Mouse (Mus musculus) midbrain, postnatal 0 days (tissue): ENCODE data around the gene Noxo1. TPM values are rescaled to one million over a fixed set of nuclear protein-coding genes. Genes with fewer than 3 reads are reported as not detected.

Experiments
- ATAC-seq: fragments of 200-750 bp; cut with Nextera tagmentation; 2 replicates; pipeline ENCODE4 v1.8.0; 2017; ENCODE audit warnings: moderate number of reproducible peaks, mild to moderate bottlenecking, moderate TSS enrichment, moderate library complexity; ENCODE audit not compliant: low FRiP score
- DNase-seq: peaks from one replicate; pipeline ENCODE4 v3.0.0-alpha.2; 2015; ENCODE audit warnings: low spot score
- H3K27ac ChIP-seq: fragments of 300-500 bp; sonication (generic); 2 replicates; pipeline ENCODE4 v1.5.1; 2014; ENCODE audit warnings: low read depth, mild to moderate bottlenecking, low read length, mixed read lengths
- H3K27me3 ChIP-seq: fragments of 300-500 bp; sonication (generic); 2 replicates; pipeline ENCODE4 v1.6.1; 2014; ENCODE audit warnings: low read length, control low read depth, mixed read lengths; ENCODE audit not compliant: insufficient read depth
- H3K36me3 ChIP-seq: fragments of 300-500 bp; sonication (generic); 2 replicates; pipeline ENCODE4 v1.6.1; 2014; ENCODE audit warnings: low read length, control low read depth, mixed read lengths; ENCODE audit not compliant: insufficient read depth
- H3K4me1 ChIP-seq: fragments of 300-500 bp; sonication (generic); 2 replicates; pipeline ENCODE4 v1.6.1; 2014; ENCODE audit warnings: mild to moderate bottlenecking, control low read depth, antibody characterized with exemption, low read length, mixed read lengths; ENCODE audit not compliant: insufficient read depth
- H3K4me2 ChIP-seq: fragments of 300-500 bp; sonication (generic); 2 replicates; pipeline ENCODE4 v1.6.1; 2014; ENCODE audit warnings: low read depth, mild to moderate bottlenecking, low read length, mixed read lengths; ENCODE audit not compliant: poor library complexity, severe bottlenecking
- H3K4me3 ChIP-seq: fragments of 300-500 bp; sonication (generic); 2 replicates; pipeline ENCODE4 v1.5.1; 2014; ENCODE audit warnings: low read depth, mild to moderate bottlenecking, low read length, moderate library complexity
- H3K9ac ChIP-seq: fragments of 300-500 bp; sonication (generic); replicated peaks from 2 replicates; pipeline ENCODE4 v1.6.1; 2014; ENCODE audit warnings: mild to moderate bottlenecking, low read length, moderate library complexity, mixed read lengths; ENCODE audit not compliant: poor library complexity, severe bottlenecking
- H3K9me3 ChIP-seq: fragments of 300-500 bp; sonication (generic); 2 replicates; pipeline ENCODE4 v1.6.1; 2016; ENCODE audit warnings: low read length, control low read depth
- CTCF ChIP-seq: IDR thresholded peaks from 2 replicates; pipeline ENCODE4 v1.5.1; 2016; ENCODE audit warnings: antibody characterized with exemption, mild to moderate bottlenecking
- WGBS: fragments of 180-500 bp; shearing (Covaris S2); extraction: QIAGEN DNeasy Blood & Tissue Kit; methylation state at CpG from one replicate; pipeline ENCODE4 v1.1.7; 2014; 5-methylcytosine and 5-hydroxymethylcytosine counted together
- polyA plus RNA-seq: library from polyadenylated mRNA; unstranded; fragments of >200 nt; fragmentation: Nextera tagmentation; extraction: Ambion mirVana; gene quantifications from 2 replicates; pipeline ENCODE4 v1.2.1, GENCODE M21; 2015
- total RNA-seq: library from RNA; depleted of rRNA; stranded (reverse); fragments of >200 nt; gene quantifications from 2 replicates; pipeline ENCODE4 v1.2.3, GENCODE M21; 2014

Gene Noxo1
- total and polyA plus RNA-seq, 2 experiments from 2014 or later: 1.9 to 11.1 TPM

DNA sequence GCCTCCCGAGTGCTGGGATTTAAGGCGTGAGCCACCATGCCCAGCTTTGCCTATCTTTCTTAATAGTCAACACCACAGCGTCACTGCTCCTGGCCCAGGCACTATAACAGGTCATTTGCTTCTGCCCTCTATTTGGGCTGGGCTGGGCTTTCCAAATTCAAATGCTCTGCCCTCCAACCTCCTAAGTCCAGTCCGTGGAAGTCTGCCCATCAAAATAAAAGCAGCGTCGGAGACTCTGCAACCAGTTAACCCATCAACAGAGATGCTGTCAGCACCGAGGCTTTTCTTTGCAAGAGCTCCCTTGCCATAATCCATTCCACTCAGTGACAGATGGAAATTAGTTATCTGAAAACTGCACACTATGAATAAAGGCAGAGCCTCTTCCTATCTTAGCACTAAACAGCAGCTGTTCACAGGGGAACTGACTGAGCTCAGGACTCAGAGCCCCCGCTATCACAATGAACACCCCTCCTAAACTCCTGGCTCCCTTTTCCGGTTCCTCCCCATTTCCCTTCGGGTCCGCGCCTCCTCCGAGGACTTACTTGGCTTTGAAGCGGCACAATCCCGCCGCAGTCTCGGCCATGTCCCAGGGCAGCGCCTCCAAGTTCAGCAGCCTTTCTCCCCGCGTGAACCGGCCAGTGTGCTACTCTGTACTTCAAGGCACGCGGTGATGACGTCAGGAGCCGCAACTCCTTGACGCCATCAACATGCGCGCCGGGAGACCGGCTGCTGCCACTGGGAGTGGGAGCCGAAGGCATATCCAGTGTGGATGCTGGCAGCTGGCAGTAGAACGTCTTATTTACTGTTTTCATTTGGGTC lies 11.2 kb downstream of the Noxo1 start, which contains the start of gene Tbl3:
TSS of gene Tbl3 (minus strand) at position 679 of the 819 bp plus-strand sequence.
- TF ChIP-seq CTCF: no peak; the same call in 1 of the 2 replicates
- Histone ChIP-seq H3K9ac (peak within 1 kb of the TSS; percentile 68), H3K4me3 (peak within 1 kb of the TSS; percentile 72), H3K27ac (peak within 1 kb of the TSS; percentile 77), H3K36me3 (peaks cover 24% of the 10 kb centered on the region), H3K4me1 (no peaks in the 10 kb centered on the region), H3K4me2 (peak within 1 kb of the TSS; percentile 66), H3K9me3 (no peaks in the 10 kb centered on the region), H3K27me3 (no peaks in the 10 kb centered on the region)
- DNase-seq: peak; percentile 97
- peak; percentile 89 for ATAC-seq
- 3% methylated on average over 32 of the region's 32 CpGs for WGBS

GRCm38 (mm10) chr17:24707801-24708425 lies 11.9 kb downstream of the Noxo1 start:
- peak overlapping the region; percentile 68; the same call in 1 of the 2 replicates for H3K9ac ChIP-seq
- no peaks in the 10 kb centered on the region for H3K4me1 ChIP-seq
- no peaks in the 10 kb centered on the region for H3K9me3 ChIP-seq
- peak; percentile 59; the same call in 1 of the 2 replicates for ATAC-seq
- H3K4me2 ChIP-seq: peak overlapping the region; percentile 66
- WGBS: 5% methylated on average over 24 of the region's 24 CpGs
- no peak for TF ChIP-seq CTCF
- DNase-seq: no peak
- peak overlapping the region; percentile 72 for H3K4me3 ChIP-seq
- peak overlapping the region; percentile 77; the same call in 1 of the 2 replicates for H3K27ac ChIP-seq
- H3K36me3 ChIP-seq: peaks cover 19% of the 10 kb centered on the region
- no peaks in the 10 kb centered on the region for H3K27me3 ChIP-seq

- peak; percentile 66 for TF ChIP-seq CTCF
- no peak overlapping the region for H3K4me2 ChIP-seq
- H3K27me3 ChIP-seq: no peaks in the 10 kb centered on the region
- no peak overlapping the region for H3K27ac ChIP-seq
- no peaks in the 10 kb centered on the region for H3K9me3 ChIP-seq
- H3K4me3 ChIP-seq: no peak overlapping the region
- WGBS: 30% methylated on average over 2 of the region's 2 CpGs
- H3K9ac ChIP-seq: no peak overlapping the region
- H3K4me1 ChIP-seq: no peaks in the 10 kb centered on the region
- DNase-seq (no peak), ATAC-seq (no peak)
- peaks cover 17% of the 10 kb centered on the region for H3K36me3 ChIP-seq
These were observed 12.6 kb downstream of the Noxo1 start for GRCm38 (mm10) chr17:24708646-24709045.

- no peak for ATAC-seq
- no peaks in the 10 kb centered on the region for H3K9me3 ChIP-seq
- H3K4me3 ChIP-seq: no peak overlapping the region
- 19% methylated on average over 6 of the region's 6 CpGs for WGBS
- no peak overlapping the region for H3K9ac ChIP-seq
- H3K4me1 ChIP-seq: no peaks in the 10 kb centered on the region; the same call in 1 of the 2 replicates
- no peaks in the 10 kb centered on the region for H3K27me3 ChIP-seq
- TF ChIP-seq CTCF: no peak
- H3K36me3 ChIP-seq: peaks cover 3% of the 10 kb centered on the region; the same call in 1 of the 2 replicates
- H3K27ac ChIP-seq: no peak overlapping the region
- DNase-seq: no peak
- no peak overlapping the region for H3K4me2 ChIP-seq
These were observed 19.5 kb downstream of the Noxo1 start for GRCm38 (mm10) chr17:24715556-24715955.

DNA sequence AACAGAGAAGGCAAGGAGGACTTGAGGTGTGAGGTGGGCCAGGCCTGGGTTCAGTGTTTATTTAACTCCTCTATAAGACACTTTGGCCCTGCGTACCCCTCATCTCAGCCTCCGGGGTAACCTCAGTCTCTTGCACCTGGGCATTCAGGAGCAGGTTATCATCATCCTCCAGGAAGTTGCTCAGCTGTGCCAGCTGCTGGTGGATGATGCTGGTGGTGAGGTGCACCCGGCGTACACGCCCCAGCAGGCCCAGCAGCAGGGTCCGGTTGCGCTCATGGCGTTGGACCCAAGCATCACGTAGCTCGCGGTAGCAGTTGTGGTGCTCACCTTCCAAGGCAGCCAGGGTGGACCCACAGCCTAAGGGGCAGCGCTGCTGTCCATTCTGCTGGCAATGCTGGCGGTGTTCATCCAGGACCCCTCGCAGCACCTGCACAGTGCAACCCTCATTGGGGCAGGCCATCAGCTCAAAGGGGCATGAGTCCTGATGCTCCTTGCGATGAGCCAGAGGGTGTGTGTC lies 20.2 kb downstream of the Noxo1 start:
- H3K27me3 ChIP-seq: no peaks in the 10 kb centered on the region
- H3K4me2 ChIP-seq: no peak overlapping the region
- DNase-seq: no peak
- 94% methylated on average over 15 of the region's 15 CpGs for WGBS
- H3K4me3 ChIP-seq: no peak overlapping the region
- no peak overlapping the region for H3K9ac ChIP-seq
- H3K27ac ChIP-seq: no peak overlapping the region
- no peak for TF ChIP-seq CTCF
- H3K9me3 ChIP-seq: no peaks in the 10 kb centered on the region
- no peak for ATAC-seq
- no peaks in the 10 kb centered on the region; the same call in 1 of the 2 replicates for H3K4me1 ChIP-seq
- peaks cover 4% of the 10 kb centered on the region; the same call in 1 of the 2 replicates for H3K36me3 ChIP-seq
